Mouse (Mus musculus) E14TG2a.4 (cell line): ENCODE data around the gene Pde1c.

Experiments
- CTCF ChIP-seq: conservative IDR thresholded peaks from 2 replicates; pipeline ENCODE4 v1.5.1; 2014; ENCODE audit warnings: low read length
- NANOG ChIP-seq: IDR thresholded peaks from 2 replicates; pipeline ENCODE4 v1.6.1; 2014; ENCODE audit warnings: borderline replicate concordance, low read length, mixed read lengths
- POU5F1 ChIP-seq: IDR thresholded peaks from 2 replicates; pipeline ENCODE4 v1.6.1; 2014; ENCODE audit warnings: low read length, borderline replicate concordance

GRCm38 (mm10) chr6:56532257-56532656 is 36.6 kb downstream of the Pde1c start:
- TF ChIP-seq CTCF (no peak), NANOG (no peak), POU5F1 (no peak)
